Mouse (Mus musculus) brown adipose tissue, adult 24 weeks (tissue): ENCODE results near the gene Synpo2. TPM values are rescaled to one million over a fixed set of nuclear protein-coding genes. Genes with fewer than 3 reads are reported as not detected.

Source experiments
- H3K27ac ChIP-seq: fragments of 200-500 bp; replicated peaks from 2 replicates; pipeline ENCODE4 v1.5.1; 2012; ENCODE audit warnings: low read depth, mild to moderate bottlenecking, low read length
- H3K4me1 ChIP-seq: fragments of 200-500 bp; 2 replicates; pipeline ENCODE4 v1.6.1; 2012; ENCODE audit warnings: low read length, mixed read lengths; ENCODE audit not compliant: control insufficient read depth, insufficient read depth, insufficient read length
- H3K4me3 ChIP-seq: fragments of 200-500 bp; 2 replicates; pipeline ENCODE4 v1.5.1; 2012; ENCODE audit warnings: low read depth, mild to moderate bottlenecking, low read length, moderate library complexity; ENCODE audit not compliant: insufficient read depth
- polyA plus RNA-seq: library from polyadenylated mRNA; stranded (reverse); fragments of >200 nt; gene quantifications from 2 replicates; pipeline ENCODE4 v1.2.4, GENCODE M21; 2012; ENCODE audit not compliant: missing spikeins, insufficient read depth, insufficient read length

The Synpo2 gene
- polyA plus RNA-seq, 1 experiment: 7.4 TPM

DNA sequence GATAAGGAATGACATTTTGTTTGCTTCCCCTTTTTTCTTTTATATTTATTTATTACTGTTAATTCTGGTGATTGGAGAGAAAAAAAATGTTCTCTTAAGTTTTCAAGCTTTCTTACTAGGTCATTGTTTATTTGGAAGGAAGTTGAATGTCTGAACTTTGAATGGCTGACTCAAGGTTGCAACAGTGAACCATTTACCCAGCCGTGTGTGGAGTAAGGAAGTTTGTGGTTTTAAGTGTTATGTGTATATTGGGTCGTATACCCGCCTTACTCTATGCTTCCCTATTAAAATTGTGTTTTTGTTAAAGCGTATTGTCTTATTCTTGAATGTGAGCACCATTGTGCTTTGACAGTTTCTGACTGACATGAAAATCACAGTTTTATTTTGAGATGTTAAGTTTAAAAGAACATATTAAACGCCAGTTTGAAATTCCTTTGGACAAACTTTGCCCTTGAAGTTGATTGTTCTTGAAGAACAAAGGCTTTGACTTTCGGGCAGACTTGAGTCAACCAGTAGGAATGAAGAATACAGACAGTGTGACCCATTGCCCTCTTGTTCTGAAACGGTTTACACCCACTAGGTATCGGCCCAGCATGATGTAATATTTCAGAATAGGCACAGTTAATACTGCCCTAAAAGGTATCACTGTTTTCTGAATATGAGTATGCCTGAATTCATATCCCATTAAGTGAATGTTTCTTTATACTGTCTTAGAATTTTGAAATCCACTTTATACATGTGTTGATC, 182.6 kb downstream of the Synpo2 start:
- Histone ChIP-seq H3K27ac (no peak overlapping the region), H3K4me3 (no peak overlapping the region), H3K4me1 (no peaks in the 10 kb centered on the region)

DNA sequence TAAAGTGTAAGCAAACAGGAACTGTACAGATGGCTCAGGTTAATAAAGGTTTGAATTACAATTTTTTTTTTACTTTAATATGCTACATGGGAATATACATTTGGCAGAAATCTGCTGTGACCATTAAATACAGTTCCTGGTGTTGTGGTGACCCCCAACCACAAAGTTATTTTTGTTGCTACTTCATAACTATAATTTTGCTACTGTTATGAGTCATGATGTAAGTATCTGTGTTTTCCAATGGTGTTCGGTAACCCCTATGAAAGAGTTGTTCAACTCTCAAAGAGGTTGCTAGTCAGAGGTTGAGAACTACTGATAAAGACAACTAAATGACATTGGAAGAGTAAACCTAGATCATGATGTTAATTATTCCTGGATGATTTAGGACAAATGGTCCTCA, 193.6 kb downstream of the Synpo2 start:
- Histone ChIP-seq H3K4me3 (no peak overlapping the region), H3K27ac (no peak overlapping the region), H3K4me1 (peaks cover 2% of the 10 kb centered on the region; the same call in 1 of the 2 replicates)

DNA sequence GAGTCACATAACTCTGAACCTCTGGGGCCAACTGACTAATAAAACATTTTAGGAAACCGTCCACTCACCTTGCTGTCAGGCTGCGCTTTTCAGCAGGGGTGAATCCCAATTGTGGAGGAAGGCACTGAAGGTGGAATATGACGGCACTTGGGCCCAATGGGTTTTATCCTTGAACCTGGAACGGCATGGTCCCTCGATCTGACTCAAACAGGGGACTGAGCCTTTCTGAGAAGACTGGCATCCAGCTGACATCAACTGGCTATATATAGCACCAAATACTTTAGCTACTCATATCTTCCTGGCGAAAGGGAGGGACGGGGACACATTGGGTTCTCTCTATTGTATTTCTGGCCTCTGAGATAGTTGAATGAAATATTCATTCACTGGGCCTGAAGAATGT, 201.2 kb downstream of the Synpo2 start, which contains the start of gene Myoz2:
Gene Myoz2 (minus strand): TSS at position 264 of the 400 bp plus-strand sequence.
- H3K27ac ChIP-seq: no peak within 1 kb of the TSS
- no peaks in the 10 kb centered on the region for H3K4me1 ChIP-seq
- no peak within 1 kb of the TSS for H3K4me3 ChIP-seq

DNA sequence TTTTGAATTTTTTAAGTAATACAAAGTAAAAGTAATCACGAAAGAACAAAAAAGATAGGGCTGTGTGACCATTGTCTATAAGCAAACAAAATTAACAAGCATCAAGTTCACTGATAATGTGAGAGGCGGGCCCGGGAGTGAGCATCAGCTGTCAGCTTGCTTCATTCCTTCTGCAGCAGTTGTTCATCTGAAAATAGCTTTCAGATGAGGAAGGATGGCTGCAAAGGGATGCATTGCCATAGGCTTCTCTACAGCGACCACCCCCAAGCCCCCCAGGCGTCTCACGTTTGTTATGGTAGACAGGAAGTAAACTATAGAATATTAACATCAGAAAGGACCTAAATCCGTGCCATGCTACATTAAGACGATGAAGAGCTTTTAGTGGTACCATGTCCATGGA, 202.1 kb downstream of the Synpo2 start:
- Histone ChIP-seq H3K4me3 (no peak overlapping the region), H3K4me1 (no peaks in the 10 kb centered on the region), H3K27ac (no peak overlapping the region)

Other genes starting within 250 kb of the Synpo2 start
- 5.9 and 7.5 TPM in 2 replicates for gene Myoz2, start 201.1 kb downstream of the Synpo2 start, polyA plus RNA-seq
- 15.3 and 20.7 TPM in 2 replicates for gene Sec24d, start 31.3 kb upstream of the Synpo2 start, polyA plus RNA-seq
- 7.0 and 8.7 TPM in 2 replicates for gene Mettl14, start 150.0 kb upstream of the Synpo2 start, polyA plus RNA-seq
- 0.40 and 0.42 TPM in 2 replicates for gene Prss12, start 210.8 kb upstream of the Synpo2 start, polyA plus RNA-seq